Mouse (Mus musculus) gastrocnemius, postnatal 4 days (tissue): ENCODE data around the gene Itga7. TPM values are rescaled to one million over a fixed set of nuclear protein-coding genes. Genes with fewer than 3 reads are reported as not detected.

ENCODE experiments used
- DNase-seq, 2 experiments: peaks; one replicate each; pipeline ENCODE4 v3.0.0; 2021 to 2022; ENCODE audit warnings: low spot score in 2 of 2, mixed read lengths in 2 of 2
- long read RNA-seq, 2 experiments: library from polyadenylated mRNA; stranded (forward); transcript quantifications; one replicate each; pipeline ENCODE4 v2.0.0; 2021
- total RNA-seq, 2 experiments: library from RNA; stranded (reverse); gene quantifications; 2 replicates each; pipeline ENCODE4 v1.2.3; 2021

Gene Itga7
- 100 to 1,000 TPM; 148 to 157 TPM for total RNA-seq
- long read RNA-seq, experiment 1, full-length matches to known transcripts, result 39 of 139 reads
- long read RNA-seq, experiment 1, partial matches to known transcripts, result 36 of 139 reads
- long read RNA-seq, experiment 1, other reads (novel, unspliced or antisense), result 64 of 139 reads
- long read RNA-seq, experiment 2, full-length matches to known transcripts, result 68 of 235 reads
- long read RNA-seq, experiment 2, partial matches to known transcripts, result 55 of 235 reads
- long read RNA-seq, experiment 2, other reads (novel, unspliced or antisense), result 112 of 235 reads

GRCm38 (mm10) chr10:128933574-128933973 is at the start of gene Itga7:
Gene Itga7 (plus strand): TSS chr10:128933818.
- DNase-seq, result no peak

GRCm38 (mm10) chr10:128888941-128889827 is 44.4 kb upstream of the Itga7 start:
- no peak for DNase-seq

- DNase-seq, result no peak
Measured at GRCm38 (mm10) chr10:128889846-128890245, 43.8 kb upstream of the Itga7 start.

DNA sequence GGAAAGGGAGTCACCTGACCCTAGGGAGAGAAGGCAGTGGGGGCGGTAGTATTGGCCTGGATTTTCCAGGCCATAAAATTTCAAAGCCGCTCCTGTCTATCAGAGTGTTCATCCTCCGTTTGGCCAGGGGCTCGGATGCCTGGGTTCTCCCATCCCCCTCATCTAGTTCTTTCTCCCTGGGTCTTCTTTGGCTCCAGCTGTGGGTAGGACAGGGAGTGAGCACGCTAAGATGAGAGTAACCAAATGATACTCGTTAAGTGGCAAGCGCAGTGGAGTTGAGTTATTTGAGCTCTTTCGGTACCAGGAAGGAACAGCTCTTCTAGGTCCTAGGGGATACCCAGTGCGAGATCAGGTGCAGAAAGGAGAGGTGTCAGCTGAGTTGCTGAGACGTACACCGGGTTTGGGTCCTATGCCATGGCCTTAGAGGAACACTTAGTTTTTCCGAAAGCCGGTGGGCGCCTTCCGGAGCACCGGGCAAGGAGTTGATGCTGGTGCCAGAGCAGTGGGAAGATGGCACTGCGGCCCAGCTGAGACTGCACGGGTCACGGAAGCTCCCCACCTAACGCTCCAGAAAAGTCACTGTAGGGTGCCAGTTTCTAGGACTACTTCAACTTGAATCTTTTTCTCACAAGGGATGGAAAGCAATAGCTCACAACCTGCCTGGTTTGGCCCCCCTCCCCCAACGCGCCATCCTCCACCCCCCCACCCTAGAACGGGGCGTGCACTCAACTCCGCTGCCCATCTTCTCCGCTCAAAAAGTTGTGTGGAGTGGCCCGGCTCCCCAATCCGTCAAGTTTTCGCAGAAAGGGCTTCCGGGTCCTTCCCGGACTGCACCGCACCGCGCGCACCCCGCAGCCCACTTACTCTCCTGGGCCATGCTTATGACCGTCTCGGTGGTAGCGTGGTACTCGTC is 43.0 kb upstream of the Itga7 start:
- no peak for DNase-seq

- peak in 1 of 2 experiments; percentile 67 for DNase-seq
Measured at GRCm38 (mm10) chr10:128891296-128892094, 42.1 kb upstream of the Itga7 start, which contains the start of gene Gdf11. Gene Gdf11 (minus strand): TSS chr10:128891718.

GRCm38 (mm10) chr10:128892246-128892645 is 41.4 kb upstream of the Itga7 start:
- no peak for DNase-seq

- DNase-seq, result peak in 1 of 2 experiments; percentile 69
Measured at GRCm38 (mm10) chr10:128895437-128895836, 38.2 kb upstream of the Itga7 start.

DNA sequence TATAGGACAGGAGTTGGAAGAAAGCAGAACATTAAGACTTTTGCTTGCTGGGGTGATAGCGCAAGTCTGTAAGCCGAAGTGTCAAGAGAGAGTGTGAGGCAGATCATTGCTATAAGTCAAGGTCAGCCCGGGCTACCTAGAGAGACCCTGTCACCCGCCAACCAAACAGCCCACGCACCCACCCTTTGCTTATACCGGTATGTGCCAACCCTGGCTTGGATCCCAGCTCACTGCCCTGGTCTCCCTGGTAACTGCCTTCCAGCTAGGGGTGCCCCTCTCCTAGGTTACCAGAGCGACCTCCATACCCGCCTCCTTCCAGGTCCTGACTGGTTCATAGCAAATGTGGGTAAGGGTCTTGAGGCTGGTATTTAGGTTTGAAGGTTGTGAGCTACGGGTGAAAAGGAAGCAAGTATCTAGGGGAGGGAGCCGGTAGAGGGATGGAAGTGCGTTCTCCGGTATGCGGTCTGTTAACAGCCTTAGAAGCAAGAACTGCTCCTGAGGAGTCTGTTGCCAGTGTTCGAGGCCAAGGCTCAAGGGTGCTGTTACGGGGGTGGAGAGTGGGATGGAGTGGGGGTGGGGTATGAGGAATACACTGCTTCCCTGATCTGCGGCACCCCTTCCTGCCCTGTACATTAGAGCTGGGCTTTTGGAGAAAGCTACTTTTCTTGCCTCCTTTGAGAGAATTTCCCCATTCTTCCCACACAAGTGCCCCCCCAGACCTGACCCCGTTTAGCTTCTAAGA is 37.5 kb upstream of the Itga7 start:
- DNase-seq, result peak in 1 of 2 experiments; percentile 22

DNA sequence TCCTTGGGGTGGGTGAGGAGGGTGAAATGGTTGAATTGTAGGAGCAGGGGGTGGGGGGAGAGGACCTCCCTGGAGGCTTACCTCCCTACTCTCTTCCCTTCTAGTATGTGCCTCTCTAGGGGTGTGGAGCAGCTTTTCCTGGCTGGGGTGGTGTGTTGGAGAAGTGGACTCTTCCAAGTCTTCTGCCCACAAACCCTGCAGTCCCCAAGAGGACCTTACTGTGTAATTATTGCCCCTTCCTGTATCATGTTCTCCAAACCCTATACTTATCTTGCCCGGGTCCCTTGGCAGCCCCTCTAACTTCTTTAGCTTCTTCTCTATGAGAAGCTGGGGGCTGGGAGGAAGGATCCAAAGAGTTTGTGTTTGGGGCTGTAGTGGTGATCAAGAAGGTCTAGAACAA is 36.8 kb upstream of the Itga7 start:
- DNase-seq, result no peak

DNA sequence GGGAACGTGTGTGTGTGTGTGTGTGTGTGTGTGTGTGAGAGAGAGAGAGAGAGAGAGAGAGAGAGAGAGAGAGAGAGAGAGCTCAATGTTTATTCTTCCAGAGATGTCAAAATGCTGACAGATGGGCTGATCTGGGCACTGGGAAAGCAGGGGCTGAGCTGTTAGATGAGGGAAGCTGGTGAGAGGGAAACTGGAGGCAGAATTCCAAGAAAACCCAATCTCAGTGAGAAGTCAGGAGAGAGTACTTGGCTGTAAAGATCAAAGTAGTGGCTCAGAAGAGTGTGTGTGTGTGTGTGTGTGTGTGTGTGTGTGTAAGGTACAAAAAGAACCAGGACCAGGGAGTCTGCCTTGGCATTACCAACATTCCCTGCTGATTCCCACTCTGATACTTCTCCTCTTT is 36.1 kb upstream of the Itga7 start:
- no peak for DNase-seq

GRCm38 (mm10) chr10:128899759-128900490 is 33.7 kb upstream of the Itga7 start:
- no peak for DNase-seq

DNA sequence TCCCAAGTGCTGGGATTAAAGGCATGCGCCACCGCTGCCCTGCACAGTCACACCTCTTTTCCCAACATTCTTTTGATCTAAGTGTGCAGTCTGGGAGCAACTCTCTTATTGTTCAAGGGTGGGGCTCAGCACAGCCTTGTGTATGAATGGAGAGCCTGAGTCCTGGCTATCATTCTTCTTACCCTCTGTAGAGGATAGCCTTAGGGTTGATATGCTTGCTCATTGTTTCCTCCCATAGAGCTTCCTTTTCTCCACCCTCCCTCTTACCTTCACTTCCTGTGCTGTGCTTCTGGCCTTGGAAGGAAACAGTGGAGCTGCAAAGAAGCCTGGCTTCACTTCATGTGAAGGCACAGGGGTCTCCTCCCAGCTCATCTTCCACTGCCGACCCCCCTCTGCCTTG is 32.9 kb upstream of the Itga7 start, which contains the start of gene Cd63:
Gene Cd63 (plus strand): TSS at position 292 of the 400 bp plus-strand sequence.
- DNase-seq, result no peak

GRCm38 (mm10) chr10:128901409-128901808 is 32.2 kb upstream of the Itga7 start:
- no peak for DNase-seq

GRCm38 (mm10) chr10:128902409-128902988 is 31.1 kb upstream of the Itga7 start:
- no peak for DNase-seq

- DNase-seq, result no peak
Measured at GRCm38 (mm10) chr10:128904812-128905211, 28.8 kb upstream of the Itga7 start.

- DNase-seq, result no peak
Measured at GRCm38 (mm10) chr10:128908778-128909448, 24.7 kb upstream of the Itga7 start.

GRCm38 (mm10) chr10:128909567-128910028 is 24.0 kb upstream of the Itga7 start:
- peak; percentile 89 to 91 for DNase-seq
